Mouse (Mus musculus) inflammation-experienced regulatory T-cells, adult 6 months (primary cell): ENCODE results near the gene Pex5l. TPM values are rescaled to one million over a fixed set of nuclear protein-coding genes. Genes with fewer than 3 reads are reported as not detected.

Experiments used
- ATAC-seq: one replicate; pipeline ENCODE4 v1.8.0; 2017
- polyA plus RNA-seq, 3 experiments: library from polyadenylated mRNA; unstranded; fragments of 100-300 nt; shearing (Covaris generic); gene quantifications; one replicate each; pipeline ENCODE4 v1.2.1; 2017

The Pex5l gene
- polyA plus RNA-seq, 3 experiments from 2014 or later, result not detected

DNA sequence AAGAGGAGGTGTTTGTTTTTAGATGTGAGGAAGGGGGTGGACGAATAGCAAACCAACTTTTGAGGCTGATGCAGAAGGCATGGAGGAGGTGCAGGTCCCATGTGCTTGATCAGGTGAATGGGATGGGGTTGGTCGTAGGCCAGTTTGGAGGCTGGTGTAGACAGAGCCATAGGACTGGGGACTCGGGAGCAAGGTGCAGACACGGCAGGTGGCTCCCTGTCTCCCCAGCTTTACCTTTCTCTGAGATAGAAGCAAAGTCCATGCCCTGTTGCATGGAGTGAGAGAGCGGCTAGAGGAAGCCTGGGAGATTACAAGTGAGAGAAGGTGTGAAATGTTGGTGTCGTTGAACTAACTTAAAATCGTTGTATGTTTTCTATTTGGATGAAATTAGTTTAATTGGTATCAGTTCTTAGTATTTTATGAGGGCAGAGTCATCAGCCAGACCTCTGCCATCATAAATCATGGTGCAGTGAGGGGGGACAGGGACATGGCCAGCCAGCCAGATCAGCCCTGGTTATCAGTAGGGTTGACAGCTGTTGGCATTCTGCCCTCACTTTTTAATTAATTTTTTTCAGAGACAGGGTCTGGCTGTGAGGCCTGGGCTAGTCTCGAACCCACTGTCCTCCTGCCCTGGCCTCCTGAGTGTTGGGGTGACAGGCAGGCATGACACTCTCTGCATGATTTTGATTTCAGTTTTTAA, 203.1 kb downstream of the Pex5l start:
- no peak for ATAC-seq

DNA sequence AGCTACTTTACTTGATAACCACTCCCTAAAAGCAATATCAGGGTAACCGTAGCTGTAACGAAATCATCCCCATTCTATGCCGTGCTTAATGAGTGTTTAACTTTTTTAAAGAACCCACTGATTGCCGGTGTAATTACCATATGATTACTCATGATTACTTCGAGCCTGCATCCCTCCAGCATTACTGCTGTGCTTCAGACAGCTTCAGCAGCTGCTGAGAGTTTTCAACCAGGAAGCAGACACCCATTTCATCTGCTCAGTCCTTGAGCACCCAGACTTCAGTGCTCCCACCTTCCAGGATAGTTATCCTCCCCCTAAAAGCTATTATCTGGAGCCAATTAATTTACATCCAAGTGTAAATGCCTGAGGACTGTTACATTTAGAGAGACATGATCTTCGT, 218.9 kb downstream of the Pex5l start:
- no peak for ATAC-seq

DNA sequence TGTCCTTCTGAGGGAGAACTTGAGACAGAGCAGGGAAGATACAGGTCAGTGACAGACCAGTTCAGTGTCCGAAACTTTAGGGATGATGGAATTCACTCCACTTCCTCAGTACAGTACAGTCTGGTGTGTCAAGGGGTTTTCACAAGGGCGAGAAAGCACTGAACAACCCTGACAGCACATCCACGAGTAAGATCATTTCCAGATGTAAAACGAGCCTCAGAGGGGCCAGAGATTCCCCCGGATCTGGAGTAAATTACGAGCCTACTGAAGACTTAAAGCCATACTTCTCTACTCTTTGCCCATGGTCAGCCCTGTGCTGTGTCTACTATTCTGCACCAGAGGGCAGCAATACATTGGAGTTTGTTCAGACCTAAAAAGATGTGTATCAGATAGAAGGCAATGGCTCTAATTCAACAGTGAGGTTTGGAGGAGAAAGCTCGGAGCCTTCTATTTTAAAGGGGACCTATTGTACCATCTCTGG, 232.9 kb downstream of the Pex5l start:
- ATAC-seq, result no peak

DNA sequence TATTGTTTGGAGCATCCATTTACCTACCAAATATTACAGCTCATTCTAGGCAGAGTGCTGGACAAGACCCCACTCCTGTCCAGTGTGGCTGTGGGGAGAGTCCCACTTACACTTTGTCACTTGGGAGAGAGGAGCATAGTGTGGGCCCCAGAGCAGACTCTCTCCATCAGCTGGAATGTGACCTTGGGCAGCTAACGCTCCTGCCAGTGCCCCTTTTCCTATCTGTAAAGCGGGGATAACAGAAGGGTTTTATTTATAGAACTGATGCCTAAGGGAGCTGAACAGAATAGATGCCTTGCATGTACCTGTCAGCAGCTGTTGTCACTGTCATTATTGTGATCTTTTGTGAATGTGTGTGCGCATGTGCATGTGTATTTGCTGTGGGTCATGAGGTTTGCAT, 234.6 kb downstream of the Pex5l start:
- ATAC-seq, result no peak

DNA sequence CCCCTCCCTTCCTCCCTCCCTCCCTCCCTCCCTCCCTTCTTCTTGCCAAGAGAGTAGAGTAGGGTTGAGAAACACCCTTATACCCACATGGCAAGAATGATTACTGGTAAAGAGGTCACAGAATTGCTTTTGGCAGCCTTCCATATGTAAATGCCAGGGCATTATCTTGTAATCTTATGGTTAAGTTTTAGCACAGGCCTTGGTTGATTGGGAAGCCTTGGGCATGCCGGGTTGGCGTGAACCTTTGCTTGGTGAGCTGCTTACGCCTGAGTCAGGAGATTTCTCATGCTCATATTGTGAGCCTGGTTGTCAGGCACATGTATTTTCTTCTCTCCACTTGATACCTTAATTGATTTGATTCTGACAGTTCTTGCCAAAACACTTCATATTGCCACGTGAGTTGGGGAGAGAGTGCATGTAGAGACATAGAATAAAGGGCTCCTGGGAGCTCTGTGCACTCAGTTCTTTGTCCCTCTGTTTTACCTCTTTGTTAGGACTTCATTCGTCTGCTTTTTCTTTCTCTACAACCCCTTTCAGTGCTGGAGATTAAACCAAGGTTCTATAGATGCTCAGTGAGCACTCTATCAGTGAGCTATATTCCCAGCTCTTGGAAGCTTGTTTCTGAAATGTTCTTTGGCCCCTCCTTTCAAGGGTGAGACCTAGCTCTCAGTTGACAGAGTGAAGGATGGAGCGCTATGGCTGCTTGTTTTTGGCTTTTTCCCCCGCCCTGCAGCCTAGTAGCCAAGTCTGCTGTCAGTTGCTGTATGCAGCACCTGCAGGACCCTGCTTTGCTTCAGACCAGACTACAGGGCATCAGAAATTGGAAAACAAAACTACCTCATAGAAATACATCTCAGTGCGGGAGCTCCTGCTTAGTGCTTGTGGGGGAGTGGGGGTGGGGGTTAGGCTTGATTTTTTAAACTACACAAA, 236.9 kb downstream of the Pex5l start:
- ATAC-seq, result no peak

DNA sequence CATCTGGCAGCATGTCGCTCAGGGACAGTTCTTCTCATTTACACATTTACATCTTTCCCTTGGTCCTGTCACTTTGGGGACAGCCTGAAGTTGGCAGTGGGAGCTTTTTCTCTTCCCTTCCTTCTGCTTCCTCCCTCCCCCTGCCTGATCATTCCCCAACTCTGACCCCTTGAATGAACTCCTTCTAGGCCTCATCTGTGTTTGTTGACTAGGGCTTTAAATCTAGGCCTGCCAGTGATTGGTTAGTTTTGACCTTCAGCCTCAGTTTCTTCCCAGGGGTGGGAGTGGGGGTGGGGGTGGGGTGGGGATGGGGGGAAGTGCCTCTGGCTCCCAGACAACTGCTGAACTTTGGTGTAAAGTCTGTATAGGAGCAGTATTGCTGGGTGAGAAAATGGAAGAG, 238.4 kb downstream of the Pex5l start:
- no peak for ATAC-seq

DNA sequence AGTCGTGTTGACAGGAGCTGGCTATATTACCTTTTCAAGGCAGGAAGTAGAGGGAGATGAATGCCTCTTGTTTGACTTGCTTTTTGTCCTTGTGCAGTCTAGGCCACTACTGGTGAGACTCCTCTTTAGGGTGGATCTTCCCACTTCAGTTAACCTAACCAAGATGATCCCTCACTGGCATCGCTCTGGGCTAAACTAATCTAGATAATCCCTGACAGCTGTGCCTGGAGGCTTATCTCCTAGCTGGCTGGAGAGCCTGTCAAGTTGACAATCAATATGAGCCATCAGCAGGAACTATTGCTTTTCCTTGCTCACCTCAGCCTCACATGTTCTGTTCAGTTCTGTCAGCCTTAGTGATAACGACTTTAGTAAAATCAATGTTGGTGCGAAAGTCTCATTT, 239.6 kb downstream of the Pex5l start:
- ATAC-seq, result no peak
